Mouse (Mus musculus) layer of hippocampus, postnatal 10 days (tissue): ENCODE results near the gene Zfp40. TPM values are rescaled to one million over a fixed set of nuclear protein-coding genes. Genes with fewer than 3 reads are reported as not detected.

Source experiments
- DNase-seq, 2 experiments: peaks; one replicate each; pipeline ENCODE4 v3.0.0; 2021; ENCODE audit warnings: low spot score in 2 of 2
- long read RNA-seq: library from polyadenylated mRNA; stranded (forward); transcript quantifications from one replicate; pipeline ENCODE4 v2.0.0, GENCODE M21; 2023
- total RNA-seq, 2 experiments: library from RNA; stranded (reverse); gene quantifications; 2 replicates each; pipeline ENCODE4 v1.2.3; 2021

Zfp40 gene
- total RNA-seq = 10 to 100 TPM; 32.0 to 34.4 TPM
- long read RNA-seq, full-length matches to known transcripts = 5 of 7 reads
- long read RNA-seq, partial matches to known transcripts = 0 of 7 reads
- long read RNA-seq, other reads (novel, unspliced or antisense) = 2 of 7 reads

DNA sequence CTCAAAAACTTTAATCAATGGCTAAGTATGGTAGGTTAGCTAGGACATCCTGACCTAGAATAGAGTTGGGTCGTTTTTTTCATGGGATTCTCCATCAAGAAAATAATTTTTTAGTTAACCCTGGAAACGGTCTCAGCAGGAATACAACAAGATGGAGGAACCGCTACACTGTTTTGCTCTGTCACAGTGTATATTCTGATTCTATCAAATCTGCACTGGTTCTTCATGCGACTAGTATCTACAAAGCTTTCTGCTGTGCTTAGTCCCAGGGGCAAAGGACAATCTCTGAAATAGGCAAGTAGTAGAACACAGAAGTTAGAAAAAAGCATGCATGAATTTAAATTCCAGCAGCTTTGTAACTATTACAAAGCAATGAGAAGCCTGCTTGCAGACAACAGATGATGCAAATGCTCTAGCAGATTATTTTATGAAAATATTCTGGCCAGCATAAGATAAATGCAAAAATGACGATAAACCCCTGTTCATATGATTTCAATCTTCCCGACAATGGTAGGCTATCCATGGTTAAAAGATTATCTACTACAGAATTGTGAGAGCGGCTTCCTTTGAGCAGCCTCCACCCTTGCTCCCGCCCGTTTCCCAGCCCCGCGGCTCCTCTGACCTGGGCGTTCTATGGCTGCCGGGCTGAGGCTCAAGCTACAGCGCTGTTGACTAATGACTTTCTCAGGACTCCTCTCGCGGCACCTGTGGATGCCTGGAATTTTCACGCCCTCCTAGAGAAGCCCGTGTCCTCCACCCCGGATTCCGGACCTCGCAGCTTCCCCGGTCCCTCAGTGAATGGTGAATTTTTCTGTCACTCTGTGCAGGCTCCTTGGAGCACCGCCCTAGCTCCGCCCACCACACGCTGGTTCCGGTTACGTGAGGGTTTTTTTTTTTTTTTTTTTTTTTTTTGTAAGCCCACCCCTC lies at the start of gene Zfp40:
Gene Zfp40 (minus strand): TSS at position 800 of the 927 bp plus-strand sequence.
- DNase-seq = peak; percentile 94 to 96

DNA sequence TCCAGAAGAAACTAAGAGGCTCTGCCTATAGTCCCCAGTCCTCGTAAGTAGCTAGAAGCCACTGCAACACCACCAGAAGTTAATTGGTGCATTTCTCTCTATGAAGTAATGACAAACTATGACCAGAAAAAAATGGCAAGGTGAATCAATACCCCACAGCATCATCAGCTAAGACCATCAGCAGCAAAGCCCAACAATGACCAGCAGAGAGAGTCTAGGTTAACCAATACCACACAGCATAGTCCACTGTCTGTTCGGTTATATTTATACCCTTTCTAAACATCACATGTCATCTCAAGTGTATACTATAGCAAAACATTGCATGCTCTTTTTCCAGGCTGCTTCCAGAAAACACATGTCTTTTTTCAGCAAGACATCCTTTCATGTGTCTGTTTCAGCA lies 25.3 kb upstream of the Zfp40 start:
- no peak for DNase-seq

DNA sequence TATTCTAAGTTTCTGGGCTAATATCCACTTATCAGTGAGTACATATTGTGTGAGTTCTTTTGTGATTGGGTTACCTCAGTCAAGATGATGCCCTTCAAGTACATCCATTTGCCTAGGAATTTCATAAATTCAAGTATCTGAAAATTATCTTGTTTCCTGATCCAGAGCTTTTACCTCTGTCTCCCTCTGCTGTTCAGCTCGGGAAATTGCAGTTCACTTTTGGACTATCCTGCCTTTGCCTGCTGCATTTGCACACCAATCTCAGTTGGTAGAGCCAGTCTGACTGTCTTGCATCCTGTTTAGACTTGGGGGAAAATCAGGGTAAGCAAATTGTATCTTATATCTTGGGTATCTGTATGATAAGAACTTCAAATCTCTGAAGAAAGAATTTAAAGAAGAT lies 6.8 kb upstream of the Zfp40 start:
- peak in 1 of 2 experiments; percentile 6 for DNase-seq

DNA sequence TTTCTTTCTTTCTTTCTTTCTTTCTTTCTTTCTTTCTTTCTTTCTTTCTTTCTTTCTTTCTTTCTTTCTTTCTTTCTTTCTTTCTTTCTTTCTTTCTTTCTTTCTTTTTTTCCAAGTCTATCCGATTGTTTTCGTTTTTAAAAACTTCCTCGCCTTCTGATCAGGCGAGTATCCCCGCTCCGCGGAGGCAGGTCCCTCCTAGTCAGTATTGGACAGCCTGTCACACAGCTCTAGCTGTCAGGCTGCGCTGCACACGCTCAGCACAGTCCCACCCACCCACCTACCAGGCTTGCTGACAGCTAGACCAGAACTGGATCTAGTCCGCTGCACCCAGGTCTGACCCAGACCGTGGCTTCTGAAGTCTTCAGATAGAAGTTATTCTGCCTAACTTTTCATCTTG lies 389 bp upstream of the Zfp40 start:
- peak; percentile 37 to 50 for DNase-seq

DNA sequence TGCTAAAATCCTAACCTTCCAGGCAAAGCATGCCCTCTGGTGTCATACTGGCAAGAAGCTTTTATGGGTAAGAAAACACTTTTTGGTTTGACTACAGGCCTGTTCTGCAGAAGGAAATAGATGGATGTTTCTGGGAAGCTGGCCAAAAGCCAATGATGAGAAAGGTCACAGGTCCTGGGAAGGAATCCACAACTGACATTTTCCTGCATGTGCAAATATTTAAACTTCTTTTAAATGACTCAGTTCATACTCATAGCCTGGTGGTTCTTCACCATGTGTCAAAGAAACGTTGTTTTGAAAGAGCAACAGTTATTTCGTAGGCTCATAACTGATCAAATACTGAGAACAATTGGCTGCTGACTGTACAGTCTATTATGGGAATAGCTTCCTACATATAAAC lies 5.4 kb downstream of the Zfp40 start:
- no peak for DNase-seq

Other genes with a start within 250 kb of the Zfp40 start
- not detected for gene Vmn2r-ps130, start 132.1 kb downstream of the Zfp40 start, total RNA-seq
- under 1 TPM in 1 of 2 experiments, not detected in 1; 0.07 TPM for gene Vmn2r114, start 119.3 kb upstream of the Zfp40 start, total RNA-seq
- not detected for gene Vmn2r115, start 150.5 kb upstream of the Zfp40 start, total RNA-seq
- gene Vmn2r116, start 191.4 kb upstream of the Zfp40 start, total RNA-seq = not detected